Comparison of ENCODE assay signal across 9 mouse cellular contexts in genomic region chr4:71968701-71969100, GRCm38 (mm10).
DNase-seq lines count a peak whose midpoint lies in the region; ATAC-seq and TF ChIP-seq lines count a peak whose summit lies in the region.
"Had no signal": no experiment of that assay in that cellular context is flagged by ENCODE, and none has a peak within 500 bp of the region (broad histone marks: within the 10 kb centered on the region; RNA-seq: fewer than 3 reads in every experiment).

No protein-coding gene starts in this region.

- H3K27ac ChIP-seq in embryonic facial prominence, embryonic 15.5 days (replicated peaks) = no peak overlapping the region
- H3K27ac ChIP-seq in hindbrain, embryonic 10.5 days = no peak overlapping the region
- H3K27ac ChIP-seq in hindbrain, embryonic 16.5 days (ENCODE audit: low read depth, low read length) = no peak overlapping the region

- H3K9me3 ChIP-seq in embryonic facial prominence, embryonic 15.5 days (replicated peaks) = no peaks in the 10 kb centered on the region
- no peaks in the 10 kb centered on the region for H3K9me3 ChIP-seq in hindbrain, embryonic 10.5 days
- H3K9me3 ChIP-seq in hindbrain, embryonic 16.5 days (ENCODE audit: control insufficient read depth, low read length) = no peaks in the 10 kb centered on the region

- H3K79me3 ChIP-seq in C2C12 (ENCODE audit: low read depth) = no peaks in the 10 kb centered on the region

- no peak overlapping the region for H3K4me2 ChIP-seq in embryonic facial prominence, embryonic 15.5 days (replicated peaks)
- H3K4me2 ChIP-seq in hindbrain, embryonic 16.5 days (ENCODE audit: low read length) = no peak overlapping the region

- peak; percentile 43; the same call in 1 of the 2 replicates for ATAC-seq in embryonic facial prominence, embryonic 15.5 days (ENCODE audit: insufficient number of reproducible peaks, low FRiP score, low TSS enrichment, low read depth)
- no peak for ATAC-seq in hindbrain, embryonic 16.5 days

- H3K4me1 ChIP-seq in embryonic facial prominence, embryonic 15.5 days = no peaks in the 10 kb centered on the region
- no peaks in the 10 kb centered on the region for H3K4me1 ChIP-seq in hindbrain, embryonic 10.5 days (replicated peaks)
- no peaks in the 10 kb centered on the region for H3K4me1 ChIP-seq in hindbrain, embryonic 16.5 days (ENCODE audit: control insufficient read depth, insufficient read depth, low read depth, low read length)

- H3K79me2 ChIP-seq in C2C12 (ENCODE audit: control insufficient read depth, insufficient read depth) = no peaks in the 10 kb centered on the region

- H3K27me3 ChIP-seq in C2C12 (ENCODE audit: control insufficient read depth, insufficient read depth, insufficient read length) = no peaks in the 10 kb centered on the region
- no peaks in the 10 kb centered on the region for H3K27me3 ChIP-seq in embryonic facial prominence, embryonic 15.5 days
- H3K27me3 ChIP-seq in hindbrain, embryonic 10.5 days (ENCODE audit: insufficient read depth, poor library complexity, severe bottlenecking) = no peaks in the 10 kb centered on the region
- H3K27me3 ChIP-seq in hindbrain, embryonic 16.5 days (replicated peaks; ENCODE audit: control insufficient read depth, insufficient read depth, low read length) = no peaks in the 10 kb centered on the region
- H3K27me3 ChIP-seq: CH12.LX had no signal

- H3K36me3 ChIP-seq in C2C12 (ENCODE audit: control insufficient read depth, insufficient read depth) = no peaks in the 10 kb centered on the region
- H3K36me3 ChIP-seq in embryonic facial prominence, embryonic 15.5 days = no peaks in the 10 kb centered on the region
- H3K36me3 ChIP-seq in hindbrain, embryonic 10.5 days = no peaks in the 10 kb centered on the region
- H3K36me3 ChIP-seq in hindbrain, embryonic 16.5 days (ENCODE audit: control insufficient read depth, insufficient read depth, low read length) = no peaks in the 10 kb centered on the region

- intact Hi-C loops in heart, postnatal 25 days (cut with DNase I) = no loop called here

- H3ac ChIP-seq in C2C12 (ENCODE audit: control insufficient read depth, insufficient read length, low read depth) = no peak overlapping the region

- no peak overlapping the region for H3K4me3 ChIP-seq in C2C12 (ENCODE audit: insufficient read depth, poor library complexity, severe bottlenecking)
- H3K4me3 ChIP-seq in embryonic facial prominence, embryonic 15.5 days (replicated peaks) = no peak overlapping the region
- H3K4me3 ChIP-seq in hindbrain, embryonic 10.5 days = no peak overlapping the region
- H3K4me3 ChIP-seq in hindbrain, embryonic 16.5 days (ENCODE audit: low read length) = no peak overlapping the region

- peak; percentile 19 for DNase-seq in heart, adult 8-10 months (ENCODE audit: low spot score)
- DNase-seq in heart, postnatal 25 days (ENCODE audit: low spot score) = no peak
- peak; percentile 40 for DNase-seq in kidney, postnatal 14 days
- DNase-seq in right cerebral cortex, postnatal 36 days (ENCODE audit: low spot score in 2 of 2) = no peak
- DNase-seq in hindbrain, embryonic 10.5 days (ENCODE audit: low spot score) = no peak

- TF ChIP-seq CTCF in C2C12 (IDR thresholded peaks at IDR 0.05; ENCODE audit: control insufficient read depth, insufficient read depth, insufficient read length) = no peak

- WGBS in embryonic facial prominence, embryonic 15.5 days = 17% methylated on average over 1 of the region's 1 CpGs
- 63% methylated on average over 1 of the region's 1 CpGs for WGBS in hindbrain, embryonic 10.5 days
- WGBS in hindbrain, embryonic 16.5 days = 65% methylated on average over 1 of the region's 1 CpGs

- H3K9ac ChIP-seq in embryonic facial prominence, embryonic 15.5 days = no peak overlapping the region
- no peak overlapping the region for H3K9ac ChIP-seq in hindbrain, embryonic 16.5 days (ENCODE audit: low read depth, low read length)

TF ChIP-seq in C2C12, 6 proteins besides CTCF, POLR2A, EP300 and RAD21:
- TF ChIP-seq MYOG (IDR thresholded peaks at IDR 0.05; ENCODE audit: control insufficient read depth, extremely low read depth, insufficient read length) (no peak), MYOD1 (IDR thresholded peaks at IDR 0.05; ENCODE audit: control insufficient read depth, insufficient read length, low read depth) (peak; percentile 94), FOSL1 (IDR thresholded peaks at IDR 0.05; ENCODE audit: insufficient read depth, low read length, poor library complexity, severe bottlenecking) (peak; percentile 91)

Comparison
In these comparisons a context has a peak if more than half of its experiments do, and no peak if none do; other contexts are left out.
1. DNase-seq: peak in heart, adult 8-10 months (single experiment) and kidney, postnatal 14 days (single experiment); none in heart, postnatal 25 days (single experiment), right cerebral cortex, postnatal 36 days (0 of 2) and hindbrain, embryonic 10.5 days (single experiment).